Mouse (Mus musculus) stomach, embryonic 16.5 days (tissue): Measurements from ENCODE around the gene Rptor. TPM values are rescaled to one million over a fixed set of nuclear protein-coding genes. Genes with fewer than 3 reads are reported as not detected.

Experiments used
- ATAC-seq: fragments of 200-750 bp; cut with Nextera tagmentation; 2 replicates; pipeline ENCODE4 v1.8.0; 2017; ENCODE audit warnings: moderate number of reproducible peaks, moderate TSS enrichment; ENCODE audit not compliant: insufficient read depth, low FRiP score
- H3K27ac ChIP-seq: fragments of 300-500 bp; sonication (generic); 2 replicates; pipeline ENCODE4 v1.5.1; 2014; ENCODE audit warnings: low read length
- H3K27me3 ChIP-seq: fragments of 300-500 bp; sonication (generic); 2 replicates; pipeline ENCODE4 v1.6.1; 2014; ENCODE audit warnings: low read length, control low read depth, mixed read lengths; ENCODE audit not compliant: control insufficient read depth, insufficient read depth
- H3K36me3 ChIP-seq: fragments of 300-500 bp; sonication (generic); 2 replicates; pipeline ENCODE4 v1.6.1; 2014; ENCODE audit warnings: low read length; ENCODE audit not compliant: control insufficient read depth, insufficient read depth
- H3K4me1 ChIP-seq: fragments of 300-500 bp; sonication (generic); 2 replicates; pipeline ENCODE4 v1.6.1; 2014; ENCODE audit warnings: low read length, control low read depth, mixed read lengths; ENCODE audit not compliant: control insufficient read depth, insufficient read depth
- H3K4me2 ChIP-seq: fragments of 300-500 bp; sonication (generic); 2 replicates; pipeline ENCODE4 v1.6.1; 2014; ENCODE audit warnings: low read depth, low read length, mixed read lengths
- H3K4me3 ChIP-seq: fragments of 300-500 bp; sonication (generic); replicated peaks from 2 replicates; pipeline ENCODE4 v1.5.1; 2014; ENCODE audit warnings: mild to moderate bottlenecking, low read length
- H3K9ac ChIP-seq: fragments of 300-500 bp; sonication (generic); 2 replicates; pipeline ENCODE4 v1.6.1; 2014; ENCODE audit warnings: low read length
- H3K9me3 ChIP-seq: fragments of 300-500 bp; sonication (generic); replicated peaks from 2 replicates; pipeline ENCODE4 v1.6.1; 2016; ENCODE audit warnings: low read length, control low read depth; ENCODE audit not compliant: control insufficient read depth
- WGBS: fragments of 180-500 bp; shearing (Covaris S2); extraction: QIAGEN DNeasy Blood & Tissue Kit; methylation state at CpG from one replicate; pipeline ENCODE4 v1.1.7; 2014; 5-methylcytosine and 5-hydroxymethylcytosine counted together
- polyA plus RNA-seq: library from polyadenylated mRNA; unstranded; fragments of >200 nt; fragmentation: Nextera tagmentation; extraction: Ambion mirVana; gene quantifications from 2 replicates; pipeline ENCODE4 v1.2.1, GENCODE M21; 2015

Rptor gene
- polyA plus RNA-seq, 1 experiment from 2014 or later: 6.1 TPM

DNA sequence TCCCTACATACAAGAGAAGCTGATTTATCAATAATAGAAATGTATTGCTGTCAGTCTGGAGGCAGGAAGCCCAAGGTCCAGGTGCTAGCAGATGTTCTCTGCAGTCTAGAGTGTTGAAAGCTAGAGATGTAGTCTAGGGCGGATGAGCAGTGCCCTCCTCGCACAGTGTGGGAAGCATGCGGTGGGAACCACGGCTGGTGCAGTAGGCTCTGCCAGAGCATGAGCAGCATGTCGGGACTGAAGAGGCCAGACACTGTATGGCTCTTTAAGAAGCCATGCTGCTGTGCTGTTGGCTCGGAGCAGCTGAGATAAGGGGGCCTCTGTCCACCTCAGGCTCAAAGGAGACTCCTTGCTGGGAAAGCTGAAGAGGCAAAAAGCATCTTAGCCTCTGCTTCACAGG, 164.8 kb downstream of the Rptor start:
- no peaks in the 10 kb centered on the region for H3K27me3 ChIP-seq
- no peak overlapping the region for H3K4me3 ChIP-seq
- H3K9me3 ChIP-seq: no peaks in the 10 kb centered on the region
- no peak overlapping the region for H3K27ac ChIP-seq
- no peak overlapping the region for H3K4me2 ChIP-seq
- H3K36me3 ChIP-seq: no peaks in the 10 kb centered on the region
- no peaks in the 10 kb centered on the region for H3K4me1 ChIP-seq
- no peak for ATAC-seq
- WGBS: 73% methylated on average over 6 of the region's 6 CpGs
- H3K9ac ChIP-seq: no peak overlapping the region

DNA sequence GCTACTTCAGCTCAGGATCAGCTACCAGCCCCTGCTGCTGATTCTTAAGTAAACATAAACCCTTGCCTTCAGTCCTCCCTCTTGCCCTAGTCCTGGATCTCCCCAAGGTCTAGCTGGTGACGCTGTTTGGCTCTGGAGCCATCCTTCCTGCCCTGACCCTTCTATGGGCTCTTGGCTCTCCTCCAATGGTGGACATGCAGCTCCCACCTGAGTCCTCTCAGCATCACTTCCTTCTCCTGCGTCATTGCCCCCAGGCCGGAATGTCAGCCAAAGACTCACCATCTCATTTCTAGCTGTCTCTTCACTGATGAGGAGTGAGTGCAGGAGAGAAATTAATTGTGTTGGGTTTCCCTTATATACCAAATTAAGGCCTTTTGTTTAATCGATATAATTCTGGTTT, 165.8 kb downstream of the Rptor start:
- no peaks in the 10 kb centered on the region for H3K27me3 ChIP-seq
- H3K4me3 ChIP-seq: no peak overlapping the region
- no peaks in the 10 kb centered on the region for H3K9me3 ChIP-seq
- H3K36me3 ChIP-seq: no peaks in the 10 kb centered on the region
- no peak overlapping the region for H3K27ac ChIP-seq
- no peak for ATAC-seq
- no peak overlapping the region for H3K4me2 ChIP-seq
- H3K9ac ChIP-seq: no peak overlapping the region
- 86% methylated on average over 4 of the region's 4 CpGs for WGBS
- no peaks in the 10 kb centered on the region for H3K4me1 ChIP-seq

DNA sequence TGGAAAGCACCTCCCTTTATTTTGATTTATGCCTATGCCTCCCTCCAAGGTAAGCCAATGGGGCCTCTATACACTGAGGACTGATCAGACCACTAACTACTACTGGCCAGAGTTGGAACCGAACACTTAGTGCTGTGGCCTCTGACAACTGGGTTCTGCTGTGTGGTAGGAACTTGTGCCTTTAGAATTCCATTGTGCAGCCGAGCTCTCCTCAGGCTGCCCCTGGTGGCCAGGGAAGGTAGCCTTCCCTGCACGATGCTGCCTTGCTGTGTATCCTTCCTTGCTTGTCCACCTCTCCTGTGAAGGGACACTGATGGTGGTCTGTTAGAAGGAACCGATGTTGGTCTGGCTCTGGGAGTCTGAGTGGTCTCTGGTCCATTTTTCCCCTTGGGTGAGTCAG, 167.0 kb downstream of the Rptor start:
- Histone ChIP-seq H3K4me2 (no peak overlapping the region), H3K4me3 (no peak overlapping the region), H3K9me3 (no peaks in the 10 kb centered on the region), H3K27me3 (no peaks in the 10 kb centered on the region), H3K27ac (no peak overlapping the region), H3K9ac (no peak overlapping the region), H3K36me3 (no peaks in the 10 kb centered on the region), H3K4me1 (no peaks in the 10 kb centered on the region)
- ATAC-seq: no peak
- 75% methylated on average over 4 of the region's 4 CpGs for WGBS

- WGBS: 86% methylated on average over 4 of the region's 4 CpGs
- no peak overlapping the region for H3K27ac ChIP-seq
These were observed 168.3 kb downstream of the Rptor start for GRCm38 (mm10) chr11:119770985-119771384.

GRCm38 (mm10) chr11:119772896-119773295, 170.2 kb downstream of the Rptor start:
- Histone ChIP-seq H3K27me3 (no peaks in the 10 kb centered on the region), H3K4me1 (no peaks in the 10 kb centered on the region), H3K9me3 (peaks cover 14% of the 10 kb centered on the region; the same call in 1 of the 2 replicates), H3K4me3 (no peak overlapping the region), H3K9ac (no peak overlapping the region), H3K36me3 (no peaks in the 10 kb centered on the region), H3K4me2 (no peak overlapping the region), H3K27ac (no peak overlapping the region)
- no peak for ATAC-seq
- 78% methylated on average over 3 of the region's 3 CpGs for WGBS

More at GRCm38 (mm10) chr11:119770985-119771384, 168.3 kb downstream of the Rptor start:
- H3K4me1 ChIP-seq: no peaks in the 10 kb centered on the region
- no peak overlapping the region for H3K4me3 ChIP-seq
- H3K36me3 ChIP-seq: no peaks in the 10 kb centered on the region
- peaks cover 9% of the 10 kb centered on the region; the same call in 1 of the 2 replicates for H3K9me3 ChIP-seq
- H3K27me3 ChIP-seq: no peaks in the 10 kb centered on the region
- H3K9ac ChIP-seq: no peak overlapping the region
- no peak overlapping the region for H3K4me2 ChIP-seq
- no peak for ATAC-seq

GRCm38 (mm10) chr11:119775076-119775760, 172.5 kb downstream of the Rptor start:
- H3K27ac ChIP-seq: no peak overlapping the region
- ATAC-seq: no peak
- 90% methylated on average over 5 of the region's 5 CpGs for WGBS
- H3K27me3 ChIP-seq: no peaks in the 10 kb centered on the region
- H3K9ac ChIP-seq: no peak overlapping the region
- peaks cover 14% of the 10 kb centered on the region; the same call in 1 of the 2 replicates for H3K9me3 ChIP-seq
- no peak overlapping the region for H3K4me3 ChIP-seq
- no peaks in the 10 kb centered on the region for H3K36me3 ChIP-seq
- no peaks in the 10 kb centered on the region; the same call in 1 of the 2 replicates for H3K4me1 ChIP-seq
- no peak overlapping the region for H3K4me2 ChIP-seq

- Histone ChIP-seq H3K36me3 (no peaks in the 10 kb centered on the region), H3K9ac (no peak overlapping the region), H3K4me1 (no peaks in the 10 kb centered on the region; the same call in 1 of the 2 replicates), H3K9me3 (peaks cover 14% of the 10 kb centered on the region; the same call in 1 of the 2 replicates), H3K27ac (no peak overlapping the region), H3K27me3 (no peaks in the 10 kb centered on the region), H3K4me3 (no peak overlapping the region), H3K4me2 (no peak overlapping the region)
- no peak for ATAC-seq
- 58% methylated on average over 3 of the region's 3 CpGs for WGBS
These were observed 174.5 kb downstream of the Rptor start for GRCm38 (mm10) chr11:119777236-119777635.

DNA sequence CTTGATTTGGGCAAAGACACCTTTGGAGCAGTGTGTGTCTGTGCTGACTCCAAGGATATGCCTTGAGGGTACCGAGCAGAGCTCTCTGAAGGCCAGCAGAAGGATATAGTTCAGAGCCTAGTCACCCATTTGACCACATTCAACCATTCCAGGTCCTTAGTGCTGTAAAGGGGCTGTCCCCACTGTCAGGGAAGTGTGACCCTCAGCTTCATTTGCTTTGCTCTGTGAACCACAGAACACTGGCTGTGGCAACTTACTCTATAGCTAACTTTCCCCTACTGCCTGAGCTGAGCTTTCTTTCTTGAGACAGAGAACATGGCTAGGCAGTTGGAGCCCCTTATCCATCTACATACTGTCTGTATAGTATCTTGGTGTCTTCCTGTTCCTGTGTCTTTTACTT, 175.2 kb downstream of the Rptor start:
- no peak for ATAC-seq

DNA sequence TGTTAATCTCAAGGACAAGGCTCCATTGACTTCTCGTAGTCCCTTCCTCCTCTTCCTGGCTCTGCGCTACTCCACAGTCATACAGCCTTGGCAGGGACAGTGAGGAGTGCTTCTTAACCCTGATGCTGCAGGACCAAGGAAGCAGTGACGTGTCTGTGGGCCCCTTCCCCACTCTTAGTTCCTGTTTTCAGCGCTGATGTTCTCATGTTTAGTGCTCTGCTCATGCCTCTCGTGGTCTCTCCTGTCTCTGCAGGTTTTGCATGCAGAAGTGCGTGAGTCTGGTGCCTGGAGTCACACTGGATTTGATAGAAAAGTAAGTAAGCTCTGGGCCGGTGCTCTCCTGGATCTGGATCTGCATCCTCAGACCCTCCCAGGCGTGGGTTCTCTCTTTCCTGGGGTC, 177.6 kb downstream of the Rptor start:
- Histone ChIP-seq H3K27ac (no peak overlapping the region), H3K36me3 (no peaks in the 10 kb centered on the region), H3K4me3 (no peak overlapping the region), H3K27me3 (no peaks in the 10 kb centered on the region), H3K4me1 (peaks cover 2% of the 10 kb centered on the region; the same call in 1 of the 2 replicates), H3K4me2 (no peak overlapping the region), H3K9ac (no peak overlapping the region), H3K9me3 (peaks cover 9% of the 10 kb centered on the region; the same call in 1 of the 2 replicates)
- 83% methylated on average over 8 of the region's 8 CpGs for WGBS
- ATAC-seq: no peak

More for the DNA sequence above, 175.2 kb downstream of the Rptor start:
- 89% methylated on average over 1 of the region's 1 CpGs for WGBS
- H3K4me1 ChIP-seq: no peaks in the 10 kb centered on the region; the same call in 1 of the 2 replicates
- H3K9ac ChIP-seq: no peak overlapping the region; the same call in 1 of the 2 replicates
- H3K9me3 ChIP-seq: peaks cover 14% of the 10 kb centered on the region; the same call in 1 of the 2 replicates
- H3K4me2 ChIP-seq: no peak overlapping the region
- no peaks in the 10 kb centered on the region for H3K27me3 ChIP-seq
- no peaks in the 10 kb centered on the region for H3K36me3 ChIP-seq
- H3K27ac ChIP-seq: no peak overlapping the region
- H3K4me3 ChIP-seq: no peak overlapping the region
